11 mouse cellular contexts compared by ENCODE assay signal in genomic region chr1:72578806-72579205, GRCm38 (mm10). TPM values are rescaled to one million over a fixed set of nuclear protein-coding genes. Genes with fewer than 3 reads are reported as not detected.
DNase-seq lines count a peak whose midpoint lies in the region; ATAC-seq and TF ChIP-seq lines count a peak whose summit lies in the region.
"Had no signal": no experiment of that assay in that cellular context is flagged by ENCODE, and none has a peak within 500 bp of the region (broad histone marks: within the 10 kb centered on the region; RNA-seq: fewer than 3 reads in every experiment).

No protein-coding gene starts in this region.

- H3K4me1 ChIP-seq in forebrain, embryonic 16.5 days (replicated peaks; ENCODE audit: control insufficient read depth, insufficient read depth, low read length): peaks cover 24% of the 10 kb centered on the region
- H3K4me1 ChIP-seq in midbrain, embryonic 15.5 days: peaks cover 26% of the 10 kb centered on the region

- no peak for TF ChIP-seq CTCF in left cerebral cortex, adult 2 months (IDR thresholded peaks at IDR 0.05)

- peak overlapping the region; percentile 11 for H3K4me2 ChIP-seq in forebrain, embryonic 16.5 days (ENCODE audit: low read length)
- H3K4me2 ChIP-seq in midbrain, embryonic 15.5 days: peak overlapping the region; percentile 16

- H3K27me3 ChIP-seq in forebrain, embryonic 16.5 days (replicated peaks; ENCODE audit: control insufficient read depth, insufficient read depth, low read length): no peaks in the 10 kb centered on the region
- H3K27me3 ChIP-seq in midbrain, embryonic 15.5 days (replicated peaks): no peaks in the 10 kb centered on the region
- H3K27me3 ChIP-seq: Patski had no signal

- H3K9ac ChIP-seq in forebrain, embryonic 16.5 days (replicated peaks; ENCODE audit: low read depth, low read length): peak overlapping the region; percentile 0; the same call in 1 of the 2 replicates
- no peak overlapping the region for H3K9ac ChIP-seq in midbrain, embryonic 15.5 days

- WGBS in forebrain, embryonic 16.5 days: 16% methylated on average over 4 of the region's 4 CpGs
- 29% methylated on average over 4 of the region's 4 CpGs for WGBS in midbrain, embryonic 15.5 days

- peak overlapping the region; percentile 32 for H3K4me3 ChIP-seq in left cerebral cortex, adult 2 months
- H3K4me3 ChIP-seq in forebrain, embryonic 16.5 days (replicated peaks; ENCODE audit: low read length): peak overlapping the region; percentile 18
- H3K4me3 ChIP-seq in midbrain, embryonic 15.5 days: no peak overlapping the region

- no peaks in the 10 kb centered on the region for H3K9me3 ChIP-seq in forebrain, embryonic 16.5 days (ENCODE audit: control insufficient read depth, low read length)
- no peaks in the 10 kb centered on the region for H3K9me3 ChIP-seq in midbrain, embryonic 15.5 days

- no peaks in the 10 kb centered on the region for H3K36me3 ChIP-seq in forebrain, embryonic 16.5 days (ENCODE audit: control insufficient read depth, insufficient read depth)
- no peaks in the 10 kb centered on the region for H3K36me3 ChIP-seq in midbrain, embryonic 15.5 days (replicated peaks)

- intact Hi-C loops in left cerebral cortex, adult 2 months (cut with DNase I): loop anchor here (5.0 kb wide), 2 partner anchors 42 to 122 kb away; partner anchors contain the start of gene March4
- intact Hi-C loops in left cerebral cortex, postnatal 4 days (cut with DNase I): loop anchor here (5.0 to 10.0 kb wide), 2 partner anchors 42 to 104 kb away; partner anchors contain the start of gene March4

- no peak for ATAC-seq in forebrain, embryonic 16.5 days
- ATAC-seq in midbrain, embryonic 15.5 days (replicated peaks): no peak
- ATAC-seq: Patski had no signal

- H3K27ac ChIP-seq in left cerebral cortex, adult 2 months: peak overlapping the region; percentile 71
- H3K27ac ChIP-seq in forebrain, embryonic 16.5 days (ENCODE audit: low read length): no peak overlapping the region
- H3K27ac ChIP-seq in midbrain, embryonic 15.5 days: no peak overlapping the region

- DNase-seq in left cerebral cortex, adult 2 months (ENCODE audit: extremely low spot score in 1 of 2, low spot score in 2 of 2): no peak
- no peak for DNase-seq in left cerebral cortex, postnatal 4 days
- DNase-seq in R1 (ENCODE audit: low read depth, low spot score): peak; percentile 82
- no peak for DNase-seq in c-Kit-positive CD71-positive TER-119-positive erythroid progenitor cells, embryonic 14.5 days (ENCODE audit: low spot score)
- DNase-seq in ovary, postnatal 36 days (ENCODE audit: low spot score): no peak
- DNase-seq in adrenal gland, postnatal 14 days: no peak
- DNase-seq: cerebellum, adult 11 months had no signal

RNA-seq across cellular contexts. Expression of gene Smarcal1, which starts 4.2 kb away (rescaled TPM):
- total RNA-seq in left cerebral cortex, adult 2 months (2021): 10 to 100 TPM; 69.0 to 72.4 TPM
- 10 to 100 TPM; 46.8 to 50.9 TPM for total RNA-seq in left cerebral cortex, postnatal 4 days (2021)
- 29.2 and 31.4 TPM in 2 replicates for polyA plus RNA-seq in forebrain, embryonic 16.5 days (2015; fragmentation: Nextera tagmentation; extraction: Ambion mirVana)
- 29.6 and 30.9 TPM in 2 replicates for polyA plus RNA-seq in midbrain, embryonic 15.5 days (2015; fragmentation: Nextera tagmentation; extraction: Ambion mirVana)
- 33.7 and 37.4 TPM in 2 replicates for total RNA-seq in adrenal gland, postnatal 14 days (2021)

RNA-seq across cellular contexts. Expression of gene March4, which starts 42.1 kb away (rescaled TPM):
- 10 to 100 TPM; 17.9 to 22.6 TPM for total RNA-seq in left cerebral cortex, adult 2 months (2021)
- total RNA-seq in left cerebral cortex, postnatal 4 days (2021): 10 to 100 TPM; 64.8 to 68.3 TPM
- 6.1 and 7.7 TPM in 2 replicates for polyA plus RNA-seq in forebrain, embryonic 16.5 days (2015; fragmentation: Nextera tagmentation; extraction: Ambion mirVana)
- 7.7 and 7.9 TPM in 2 replicates for polyA plus RNA-seq in midbrain, embryonic 15.5 days (2015; fragmentation: Nextera tagmentation; extraction: Ambion mirVana)
- 0.78 and 1.7 TPM in 2 replicates for total RNA-seq in adrenal gland, postnatal 14 days (2021)
- polyA plus RNA-seq: limb, embryonic 11.5 days had no signal
